Comparison of ENCODE assay signal across 7 mouse cellular contexts in the genomic region with DNA sequence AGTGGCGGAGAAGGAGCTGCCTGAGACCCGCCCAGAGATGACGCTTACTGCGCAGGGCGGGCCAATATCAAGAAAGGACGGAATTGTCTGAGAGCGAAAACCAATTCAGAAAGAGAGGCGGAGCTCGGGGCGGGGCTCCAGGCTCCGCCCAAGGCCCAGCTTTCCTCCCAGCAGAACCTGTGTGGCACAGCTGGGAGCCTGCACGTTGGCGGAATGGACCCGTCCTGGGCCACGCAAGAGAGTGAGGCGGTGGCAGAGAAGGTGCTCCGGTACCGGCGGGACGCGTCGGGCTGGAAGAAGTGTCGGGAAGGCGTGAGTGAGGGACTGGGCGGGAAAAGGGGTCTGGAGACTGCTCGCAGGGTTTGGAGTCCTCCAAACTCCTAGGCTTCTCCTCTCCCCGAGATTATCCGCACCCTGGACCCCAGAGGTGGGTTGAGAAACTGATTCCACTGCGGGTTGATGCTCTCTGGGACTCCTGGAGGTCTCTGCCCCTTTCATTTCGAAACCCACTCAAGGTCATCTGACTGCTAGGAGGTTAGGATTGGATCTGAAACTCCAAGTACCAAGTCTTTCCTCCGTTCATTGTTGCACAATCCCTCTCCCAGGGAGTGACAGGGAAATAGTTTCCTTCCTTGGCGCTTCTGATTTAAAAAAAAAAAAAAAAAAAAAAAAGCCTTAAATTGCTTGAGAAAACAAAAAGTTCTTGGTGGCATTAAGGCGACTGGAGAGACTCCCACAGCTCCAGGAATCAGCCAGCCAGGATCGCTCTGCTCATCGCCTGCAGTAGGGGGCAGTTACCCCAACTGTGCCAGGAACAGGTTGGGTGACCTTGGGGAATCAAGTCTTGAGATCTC. TPM values are rescaled to one million over a fixed set of nuclear protein-coding genes. Genes with fewer than 3 reads are reported as not detected.
DNase-seq lines count a peak whose midpoint lies in the region; ATAC-seq and TF ChIP-seq lines count a peak whose summit lies in the region.

A gene (plus strand): TSS at position 132 of the 854 bp plus-strand sequence.

- peak within 1 kb of the TSS; percentile 47; the same call in 1 of the 2 replicates for H3K27ac ChIP-seq in embryonic facial prominence, embryonic 12.5 days
- H3K27ac ChIP-seq in kidney, adult 2 months (ENCODE audit: insufficient read depth, low read depth, low read length): peak within 1 kb of the TSS; percentile 97
- peak within 1 kb of the TSS; percentile 76 for H3K27ac ChIP-seq in limb, embryonic 12.5 days
- H3K27ac ChIP-seq in midbrain, embryonic 15.5 days: peak within 1 kb of the TSS; percentile 79
- peak within 1 kb of the TSS; percentile 74 for H3K27ac ChIP-seq in spleen, adult 2 months (ENCODE audit: insufficient read depth, low read length)

- H3K4me2 ChIP-seq in embryonic facial prominence, embryonic 12.5 days (replicated peaks): peak within 1 kb of the TSS; percentile 69
- H3K4me2 ChIP-seq in limb, embryonic 12.5 days: peak within 1 kb of the TSS; percentile 75
- peak within 1 kb of the TSS; percentile 92 for H3K4me2 ChIP-seq in midbrain, embryonic 15.5 days

- peaks cover 24% of the 10 kb centered on the region for H3K4me1 ChIP-seq in embryonic facial prominence, embryonic 12.5 days
- H3K4me1 ChIP-seq in kidney, adult 2 months (ENCODE audit: control insufficient read depth, insufficient read depth, low read length): peaks cover 11% of the 10 kb centered on the region
- H3K4me1 ChIP-seq in limb, embryonic 12.5 days (replicated peaks): peaks cover 26% of the 10 kb centered on the region
- peaks cover 14% of the 10 kb centered on the region for H3K4me1 ChIP-seq in midbrain, embryonic 15.5 days
- peaks cover 2% of the 10 kb centered on the region; the same call in 1 of the 2 replicates for H3K4me1 ChIP-seq in spleen, adult 2 months (ENCODE audit: control insufficient read depth, insufficient read depth, insufficient read length)

- 1% methylated on average over 35 of the region's 35 CpGs for WGBS in embryonic facial prominence, embryonic 12.5 days
- under 1% methylated on average over 35 of the region's 35 CpGs for WGBS in kidney, adult 2 months
- 1% methylated on average over 35 of the region's 35 CpGs for WGBS in limb, embryonic 12.5 days
- WGBS in midbrain, embryonic 15.5 days: under 1% methylated on average over 35 of the region's 35 CpGs
- 4% methylated on average over 35 of the region's 35 CpGs for WGBS in spleen, adult 2 months

- peaks cover 13% of the 10 kb centered on the region; the same call in 1 of the 2 replicates for H3K36me3 ChIP-seq in embryonic facial prominence, embryonic 12.5 days
- no peaks in the 10 kb centered on the region; the same call in 1 of the 2 replicates for H3K36me3 ChIP-seq in kidney, adult 2 months (ENCODE audit: control insufficient read depth, insufficient read depth, low read length)
- H3K36me3 ChIP-seq in limb, embryonic 12.5 days: peaks cover 15% of the 10 kb centered on the region
- no peaks in the 10 kb centered on the region for H3K36me3 ChIP-seq in midbrain, embryonic 15.5 days (replicated peaks)
- H3K36me3 ChIP-seq in spleen, adult 2 months (ENCODE audit: control insufficient read depth, insufficient read depth, low read length): peaks cover 4% of the 10 kb centered on the region; the same call in 1 of the 2 replicates

- 0 out of 2 replicates have a peak, but pooled peaks have one; percentile 11 for TF ChIP-seq CTCF in kidney, adult 2 months (conservative IDR thresholded peaks at IDR 0.05; ENCODE audit: insufficient read depth, insufficient read length, low read depth, low read length)
- no peak for TF ChIP-seq CTCF in spleen, adult 2 months (IDR thresholded peaks at IDR 0.05; ENCODE audit: extremely low read depth, insufficient read depth, insufficient read length, insufficient replicate concordance)

- H3K9me3 ChIP-seq in embryonic facial prominence, embryonic 12.5 days: no peaks in the 10 kb centered on the region
- no peaks in the 10 kb centered on the region for H3K9me3 ChIP-seq in limb, embryonic 12.5 days
- no peaks in the 10 kb centered on the region for H3K9me3 ChIP-seq in midbrain, embryonic 15.5 days

- peak within 1 kb of the TSS; percentile 72 for H3K9ac ChIP-seq in embryonic facial prominence, embryonic 12.5 days
- peak within 1 kb of the TSS; percentile 75 for H3K9ac ChIP-seq in limb, embryonic 12.5 days (replicated peaks)
- H3K9ac ChIP-seq in midbrain, embryonic 15.5 days: peak within 1 kb of the TSS; percentile 68

- TF ChIP-seq POLR2A in kidney, adult 2 months (IDR thresholded peaks at IDR 0.05; ENCODE audit: low read depth, low read length): peak; percentile 94
- TF ChIP-seq POLR2A in spleen, adult 2 months (IDR thresholded peaks at IDR 0.05; ENCODE audit: low read depth, low read length): peak; percentile 88

- ATAC-seq in embryonic facial prominence, embryonic 12.5 days (ENCODE audit: insufficient number of reproducible peaks, insufficient read depth, low FRiP score, low TSS enrichment): peak; percentile 98
- peak; percentile 97 for ATAC-seq in limb, embryonic 12.5 days (ENCODE audit: insufficient number of reproducible peaks, insufficient read depth, low FRiP score, low TSS enrichment, low read depth)
- ATAC-seq in midbrain, embryonic 15.5 days (replicated peaks): peak; percentile 99

- peak; percentile 93 for DNase-seq in adrenal gland, postnatal 25 days
- DNase-seq in heart, adult 18-20 months: peak; percentile 96 to 97
- peak; percentile 98 for DNase-seq in kidney, adult 2 months
- peak; percentile 82 to 88 for DNase-seq in spleen, adult 2 months (ENCODE audit: low read depth in 1 of 2, low spot score in 2 of 2)

- no peaks in the 10 kb centered on the region for H3K27me3 ChIP-seq in embryonic facial prominence, embryonic 12.5 days
- no peaks in the 10 kb centered on the region for H3K27me3 ChIP-seq in kidney, adult 2 months (replicated peaks; ENCODE audit: control insufficient read depth, insufficient read depth, low read length)
- no peaks in the 10 kb centered on the region for H3K27me3 ChIP-seq in limb, embryonic 12.5 days
- H3K27me3 ChIP-seq in midbrain, embryonic 15.5 days (replicated peaks): no peaks in the 10 kb centered on the region
- H3K27me3 ChIP-seq in spleen, adult 2 months (ENCODE audit: control insufficient read depth, insufficient read depth, low read length): no peaks in the 10 kb centered on the region

- peak within 1 kb of the TSS; percentile 61 for H3K4me3 ChIP-seq in embryonic facial prominence, embryonic 12.5 days
- H3K4me3 ChIP-seq in kidney, adult 2 months (ENCODE audit: insufficient read depth, low read depth, low read length): peak within 1 kb of the TSS; percentile 96
- H3K4me3 ChIP-seq in limb, embryonic 12.5 days (replicated peaks): peak within 1 kb of the TSS; percentile 64
- H3K4me3 ChIP-seq in midbrain, embryonic 15.5 days: peak within 1 kb of the TSS; percentile 76
- peak within 1 kb of the TSS; percentile 82 for H3K4me3 ChIP-seq in spleen, adult 2 months (ENCODE audit: extremely low read depth, insufficient read depth, insufficient read length)

RNA-seq across cellular contexts. Expression of the gene that starts here (rescaled TPM):
- 38.3 and 41.9 TPM in 2 replicates for total RNA-seq in adrenal gland, postnatal 25 days (2021)
- polyA plus RNA-seq in embryonic facial prominence, embryonic 12.5 days (2016; fragmentation: Nextera tagmentation; extraction: Ambion mirVana): 25.7 and 27.2 TPM in 2 replicates
- total RNA-seq in heart, adult 18-20 months (2021): 10 to 100 TPM in 1 of 2 experiments, 1 to 10 TPM in 1; 7.5 to 10.9 TPM
- polyA plus RNA-seq in kidney, adult 2 months (2012; rRNA removed): 80.0 and 88.2 TPM in 2 replicates
- 18.6 and 21.3 TPM in 2 replicates for polyA plus RNA-seq in limb, embryonic 12.5 days (2016; fragmentation: Nextera tagmentation; extraction: Ambion mirVana)
- polyA plus RNA-seq in midbrain, embryonic 15.5 days (2015; fragmentation: Nextera tagmentation; extraction: Ambion mirVana): 5.9 TPM in 2 replicates
- polyA plus RNA-seq in spleen, adult 2 months (2012; rRNA removed): 15.6 and 18.4 TPM in 2 replicates

Comparison
In these comparisons a context has a peak if more than half of its experiments do, and no peak if none do; other contexts are left out.
1. Peak in every context shown above with its lines: DNase-seq, ATAC-seq, H3K4me3 ChIP-seq and H3K27ac ChIP-seq.
2. H3K27ac ChIP-seq: peak in every context shown above with its lines; median percentile 97 in kidney, adult 2 months; 79 in midbrain, embryonic 15.5 days; 76 in limb, embryonic 12.5 days; 74 in spleen, adult 2 months; 47 in embryonic facial prominence, embryonic 12.5 days.